Mouse (Mus musculus): ENCODE measurements at regions not wholly inside any gene's neighbourhood (a gene's known extent, or its start where the extent isn't known, plus 50 kb on each side); places are given as distances from the start of the nearest gene placed in this dataset.

DNA sequence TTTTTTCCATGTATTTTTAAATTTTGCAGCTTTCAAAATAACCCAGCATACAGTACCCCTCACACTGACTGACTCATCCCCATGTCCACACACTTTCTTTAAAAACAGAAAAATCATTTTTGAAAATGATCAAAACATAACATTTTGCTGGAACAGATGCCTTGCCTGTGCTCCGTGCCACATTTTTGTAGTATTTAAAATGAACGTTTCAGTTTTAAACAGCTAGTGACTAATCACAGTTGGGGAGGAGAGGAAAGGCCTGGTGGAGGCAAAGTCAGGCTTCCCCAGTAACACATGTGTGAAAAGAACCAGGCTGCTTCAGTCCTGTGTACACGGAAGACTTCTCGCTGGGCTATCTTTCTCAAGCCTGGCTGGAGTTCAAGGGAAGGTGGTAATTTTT is 644.5 kb downstream of the Inhba start:
- no peaks in the 10 kb centered on the region for H3K27me3 ChIP-seq (ENCODE audit: low read depth, poor library complexity, severe bottlenecking)
- WGBS, result 90% methylated on average over 4 of the region's 4 CpGs
- H3K27ac ChIP-seq (replicated peaks), result no peak overlapping the region
- DNase-seq (ENCODE audit: low spot score), result no peak
- no peaks in the 10 kb centered on the region for H3K9me3 ChIP-seq (replicated peaks)
- H3K4me1 ChIP-seq, result no peaks in the 10 kb centered on the region
- H3K36me3 ChIP-seq, result no peaks in the 10 kb centered on the region
- no peak overlapping the region for H3K4me3 ChIP-seq

DNA sequence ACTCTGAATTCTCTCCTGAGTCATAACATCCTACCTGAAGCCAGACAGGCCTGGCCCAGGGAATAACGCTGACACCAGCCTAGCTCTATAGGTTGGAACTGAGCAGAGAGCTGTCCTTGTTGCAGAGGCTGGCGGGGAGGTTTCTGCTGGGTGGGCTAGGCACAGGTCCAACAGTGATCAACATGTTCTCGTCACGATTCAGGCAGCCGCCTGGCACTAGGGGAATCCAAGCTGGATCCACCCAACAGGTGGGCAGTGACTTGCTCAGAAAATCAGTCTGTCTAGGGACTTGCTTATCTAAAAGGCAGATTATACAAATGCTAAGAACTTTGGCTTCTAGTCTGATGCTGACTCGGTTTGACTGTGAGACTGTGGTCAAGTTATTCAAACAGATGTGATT is 648.2 kb downstream of the Inhba start:
- no peak overlapping the region for H3K27ac ChIP-seq (replicated peaks)
- no peaks in the 10 kb centered on the region for H3K27me3 ChIP-seq (ENCODE audit: low read depth, poor library complexity, severe bottlenecking)
- H3K36me3 ChIP-seq, result no peaks in the 10 kb centered on the region
- H3K4me3 ChIP-seq, result no peak overlapping the region
- 84% methylated on average over 6 of the region's 6 CpGs for WGBS
- H3K4me1 ChIP-seq, result no peaks in the 10 kb centered on the region
- no peaks in the 10 kb centered on the region for H3K9me3 ChIP-seq (replicated peaks)
- no peak for DNase-seq (ENCODE audit: low spot score)

- no peaks in the 10 kb centered on the region for H3K27me3 ChIP-seq (ENCODE audit: low read depth, poor library complexity, severe bottlenecking)
- H3K4me1 ChIP-seq, result no peaks in the 10 kb centered on the region
- DNase-seq (ENCODE audit: low spot score), result no peak
- no peak overlapping the region for H3K4me3 ChIP-seq
- H3K36me3 ChIP-seq, result no peaks in the 10 kb centered on the region
- H3K9me3 ChIP-seq (replicated peaks), result no peaks in the 10 kb centered on the region
- H3K27ac ChIP-seq (replicated peaks), result no peak overlapping the region
- WGBS, result 96% methylated on average over 1 of the region's 1 CpGs
Observed at GRCm38 (mm10) chr13:16668652-16669051, 657.0 kb downstream of the Inhba start.

GRCm38 (mm10) chr13:16669281-16669680 is 657.6 kb downstream of the Inhba start:
- WGBS, result 94% methylated on average over 1 of the region's 1 CpGs
- Histone ChIP-seq H3K9me3 (replicated peaks) (no peaks in the 10 kb centered on the region), H3K36me3 (no peaks in the 10 kb centered on the region), H3K27ac (replicated peaks) (no peak overlapping the region), H3K4me1 (no peaks in the 10 kb centered on the region), H3K4me3 (no peak overlapping the region), H3K27me3 (ENCODE audit: low read depth, poor library complexity, severe bottlenecking) (no peaks in the 10 kb centered on the region)
- DNase-seq (ENCODE audit: low spot score), result no peak

DNA sequence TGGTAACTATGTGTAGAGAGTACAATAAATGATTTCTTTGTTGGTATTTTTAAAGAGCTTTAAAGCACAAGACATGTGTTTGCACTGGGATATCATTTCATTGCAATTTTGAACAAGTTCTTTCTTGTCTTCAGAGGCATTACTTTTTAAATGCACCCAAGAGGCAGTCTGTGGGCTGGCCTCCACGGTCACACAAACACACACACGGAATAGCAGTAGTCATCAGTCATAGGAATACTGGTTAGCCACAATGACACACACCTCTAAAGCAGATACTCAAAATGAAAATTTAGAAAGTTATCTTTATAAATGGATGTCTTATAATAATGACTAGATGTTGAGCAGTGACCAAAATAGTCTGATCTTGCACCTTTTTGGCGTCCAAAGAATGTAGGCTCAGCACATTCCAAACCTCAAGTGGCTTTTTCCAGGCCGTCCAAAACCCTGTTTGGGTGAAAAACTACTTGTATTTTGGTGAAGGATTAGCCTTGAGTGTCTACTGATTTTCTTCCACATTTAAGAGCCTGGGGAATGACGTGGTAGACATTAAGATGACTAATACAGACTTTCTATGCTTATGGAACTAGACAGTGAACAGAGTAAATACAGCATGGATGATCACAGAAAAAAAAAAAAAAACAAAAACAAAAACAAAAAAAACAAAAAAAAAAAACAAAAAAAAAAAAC is 658.5 kb downstream of the Inhba start:
- Histone ChIP-seq H3K4me3 (no peak overlapping the region), H3K27ac (replicated peaks) (no peak overlapping the region), H3K9me3 (replicated peaks) (no peaks in the 10 kb centered on the region), H3K36me3 (no peaks in the 10 kb centered on the region), H3K27me3 (ENCODE audit: low read depth, poor library complexity, severe bottlenecking) (no peaks in the 10 kb centered on the region), H3K4me1 (no peaks in the 10 kb centered on the region)
- DNase-seq (ENCODE audit: low spot score), result no peak
- WGBS, result 82% methylated on average over 5 of the region's 5 CpGs

- Histone ChIP-seq H3K27me3 (ENCODE audit: low read depth, poor library complexity, severe bottlenecking) (no peaks in the 10 kb centered on the region), H3K4me1 (no peaks in the 10 kb centered on the region)
- no peak for DNase-seq (ENCODE audit: low spot score)
Observed at GRCm38 (mm10) chr13:16670736-16671135, 659.1 kb downstream of the Inhba start.

DNA sequence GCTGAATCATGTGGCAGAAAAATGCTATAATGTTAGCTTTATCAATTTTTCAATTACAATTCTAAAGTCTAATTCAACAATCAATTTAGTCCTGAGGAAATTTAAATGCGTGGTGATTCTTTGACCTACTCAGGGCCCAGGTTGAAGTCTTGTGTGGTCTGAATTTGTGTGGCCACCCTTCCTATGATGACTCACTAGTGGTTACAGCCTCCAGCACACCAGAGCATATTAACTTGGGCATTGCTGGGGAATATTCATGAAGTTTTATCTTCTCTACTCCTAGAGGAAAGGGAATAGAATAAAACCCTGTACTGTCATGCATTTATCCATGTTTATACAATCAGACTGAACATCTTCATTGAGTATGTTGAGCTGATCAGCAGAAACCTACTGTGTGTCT is 665.2 kb downstream of the Inhba start:
- no peaks in the 10 kb centered on the region for H3K27me3 ChIP-seq (ENCODE audit: low read depth, poor library complexity, severe bottlenecking)
- no peaks in the 10 kb centered on the region for H3K4me1 ChIP-seq
- 84% methylated on average over 1 of the region's 1 CpGs for WGBS
- no peak overlapping the region for H3K4me3 ChIP-seq
- H3K27ac ChIP-seq (replicated peaks), result no peak overlapping the region
- no peak for DNase-seq (ENCODE audit: low spot score)
- no peaks in the 10 kb centered on the region for H3K9me3 ChIP-seq (replicated peaks)
- no peaks in the 10 kb centered on the region for H3K36me3 ChIP-seq

More at GRCm38 (mm10) chr13:16670736-16671135, 659.1 kb downstream of the Inhba start:
- Histone ChIP-seq H3K4me3 (no peak overlapping the region), H3K9me3 (replicated peaks) (no peaks in the 10 kb centered on the region), H3K27ac (replicated peaks) (no peak overlapping the region), H3K36me3 (no peaks in the 10 kb centered on the region)

GRCm38 (mm10) chr13:16678246-16679024 is 666.8 kb downstream of the Inhba start:
- 72% methylated on average over 1 of the region's 1 CpGs for WGBS
- H3K4me3 ChIP-seq, result no peak overlapping the region

GRCm38 (mm10) chr13:16694201-16694600 is 682.5 kb downstream of the Inhba start:
- H3K36me3 ChIP-seq, result no peaks in the 10 kb centered on the region
- H3K9me3 ChIP-seq (replicated peaks), result no peaks in the 10 kb centered on the region
- H3K27ac ChIP-seq (replicated peaks), result no peak overlapping the region
- 86% methylated on average over 1 of the region's 1 CpGs for WGBS
- 0 out of 2 replicates have a peak, but pooled peaks cover 3% of the 10 kb centered on the region for H3K4me1 ChIP-seq
- DNase-seq (ENCODE audit: low spot score), result no peak
- no peaks in the 10 kb centered on the region for H3K27me3 ChIP-seq (ENCODE audit: low read depth, poor library complexity, severe bottlenecking)
- H3K4me3 ChIP-seq, result no peak overlapping the region

More at GRCm38 (mm10) chr13:16678246-16679024, 666.8 kb downstream of the Inhba start:
- Histone ChIP-seq H3K9me3 (replicated peaks) (no peaks in the 10 kb centered on the region), H3K36me3 (no peaks in the 10 kb centered on the region), H3K27me3 (ENCODE audit: low read depth, poor library complexity, severe bottlenecking) (no peaks in the 10 kb centered on the region), H3K27ac (replicated peaks) (no peak overlapping the region), H3K4me1 (no peaks in the 10 kb centered on the region)
- DNase-seq (ENCODE audit: low spot score), result no peak

DNA sequence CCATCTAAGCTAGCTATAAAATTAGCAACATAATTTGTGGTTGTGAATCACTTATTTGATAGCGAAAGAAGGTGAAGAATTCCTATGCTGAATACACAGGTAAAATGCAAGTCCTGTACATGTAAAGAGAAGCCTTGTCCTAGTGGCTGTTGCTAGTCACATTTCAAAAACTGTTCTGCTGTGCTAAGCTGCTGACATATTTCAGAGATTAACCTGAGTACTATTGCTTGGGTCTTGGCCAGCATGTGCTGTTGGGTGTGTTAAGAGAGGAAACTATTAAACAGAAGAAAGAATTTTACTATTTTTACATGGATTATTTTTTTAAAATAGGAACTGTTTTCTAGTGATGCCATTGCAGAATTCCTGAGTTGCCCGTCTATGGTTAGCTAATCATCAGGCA is 689.3 kb downstream of the Inhba start:
- Histone ChIP-seq H3K36me3 (no peaks in the 10 kb centered on the region), H3K9me3 (replicated peaks) (no peaks in the 10 kb centered on the region), H3K27ac (replicated peaks) (no peak overlapping the region), H3K4me3 (no peak overlapping the region), H3K4me1 (0 out of 2 replicates have a peak, but pooled peaks cover 3% of the 10 kb centered on the region), H3K27me3 (ENCODE audit: low read depth, poor library complexity, severe bottlenecking) (no peaks in the 10 kb centered on the region)
- DNase-seq (ENCODE audit: low spot score), result no peak
- WGBS, result 88% methylated on average over 2 of the region's 2 CpGs

DNA sequence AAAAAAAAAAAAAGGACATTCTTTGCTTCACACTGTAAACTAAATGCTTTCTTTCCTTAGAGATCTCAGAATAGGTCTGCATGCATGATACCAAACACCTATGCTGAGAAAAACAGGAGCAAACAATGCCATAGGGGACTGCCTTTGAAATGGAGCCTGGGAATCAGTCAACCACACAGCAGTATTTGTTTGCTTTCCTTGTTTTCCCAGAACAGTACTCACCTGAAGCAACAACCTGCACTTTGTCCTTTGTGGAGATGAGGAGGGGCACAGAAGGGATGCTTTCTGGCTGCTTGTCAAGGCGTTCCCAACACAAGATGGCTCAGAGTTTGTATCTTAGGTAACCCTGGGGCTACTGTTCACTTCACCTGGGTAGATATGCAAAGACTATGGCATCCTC is 690.5 kb downstream of the Inhba start:
- no peak overlapping the region for H3K27ac ChIP-seq (replicated peaks)
- H3K36me3 ChIP-seq, result no peaks in the 10 kb centered on the region
- H3K4me1 ChIP-seq, result no peaks in the 10 kb centered on the region
- no peak overlapping the region for H3K4me3 ChIP-seq
- H3K9me3 ChIP-seq (replicated peaks), result no peaks in the 10 kb centered on the region
- 67% methylated on average over 1 of the region's 1 CpGs for WGBS
- DNase-seq (ENCODE audit: low spot score), result no peak
- no peaks in the 10 kb centered on the region for H3K27me3 ChIP-seq (ENCODE audit: low read depth, poor library complexity, severe bottlenecking)

GRCm38 (mm10) chr13:16705217-16706104 is 693.8 kb downstream of the Inhba start:
- 86% methylated on average over 10 of the region's 10 CpGs for WGBS
- DNase-seq (ENCODE audit: low spot score), result no peak

More at GRCm38 (mm10) chr13:16705217-16706104, 693.8 kb downstream of the Inhba start:
- Histone ChIP-seq H3K36me3 (no peaks in the 10 kb centered on the region), H3K27ac (replicated peaks) (no peak overlapping the region; the same call in 1 of the 2 replicates), H3K4me1 (no peaks in the 10 kb centered on the region), H3K9me3 (replicated peaks) (no peaks in the 10 kb centered on the region), H3K4me3 (no peak overlapping the region), H3K27me3 (ENCODE audit: low read depth, poor library complexity, severe bottlenecking) (no peaks in the 10 kb centered on the region)
